Mouse (Mus musculus): ENCODE results near the gene Gm13276. TPM values are rescaled to one million over a fixed set of nuclear protein-coding genes. Genes with fewer than 3 reads are reported as not detected.
"Not testable (repeated sequence)": the region's sequence is repeated elsewhere in the genome, so short reads cannot be mapped to it uniquely, and the experiment has no call there.

Gm13276 gene
- polyA plus RNA-seq, 1 experiment from 2014 or later = not detected

DNA sequence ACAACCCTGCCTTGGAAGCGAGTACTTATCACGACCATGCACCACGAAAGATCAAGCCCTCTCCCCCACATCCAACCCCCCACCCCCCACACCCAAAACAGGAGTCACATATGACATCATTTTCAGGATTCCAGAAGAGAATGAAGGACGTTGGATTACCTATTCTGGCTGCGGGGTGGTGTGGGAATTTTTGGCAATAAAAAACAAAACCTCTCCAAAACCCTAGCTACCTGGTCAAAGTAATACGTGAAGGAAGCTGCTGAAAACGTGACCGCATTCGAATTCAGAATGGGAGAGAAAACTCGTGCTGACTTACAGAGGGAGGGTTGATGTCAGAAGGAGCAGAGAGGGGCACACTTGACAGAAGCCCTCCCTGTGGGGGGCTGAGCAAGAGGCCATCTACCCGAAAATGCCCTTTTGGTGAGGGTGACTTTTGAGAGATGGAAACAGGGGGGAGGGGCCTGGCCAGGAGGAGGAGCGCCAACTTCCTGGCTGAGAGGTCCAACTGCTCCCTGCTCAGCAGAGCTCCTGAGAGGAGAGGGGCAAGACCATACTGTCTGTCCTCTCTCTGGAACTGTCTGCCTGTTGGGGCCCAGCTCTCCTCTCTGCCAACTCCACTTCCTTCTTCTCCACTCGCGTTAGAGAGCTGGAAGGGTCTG, 25.8 kb upstream of the Gm13276 start, which contains the start of gene Gm13283:
Gene Gm13283 (plus strand): TSS at position 510 of the 659 bp plus-strand sequence.
- Histone ChIP-seq H3K4me3 (peak within 1 kb of the TSS; percentile 44), H3K9ac (peak within 1 kb of the TSS; percentile 73; the same call in 1 of the 2 replicates), H3K4me2 (peak within 1 kb of the TSS; percentile 56), H3K4me1 (peaks cover 15% of the 10 kb centered on the region), H3K27ac (replicated peaks) (peak within 1 kb of the TSS; percentile 65)
- not testable (repeated sequence) for H3K9me3 ChIP-seq; H3K27me3 ChIP-seq (replicated peaks); ATAC-seq (ENCODE audit: extremely low read depth, insufficient number of reproducible peaks, low FRiP score, low TSS enrichment); H3K36me3 ChIP-seq
- WGBS = 20% methylated on average over 10 of the region's 14 CpGs

DNA sequence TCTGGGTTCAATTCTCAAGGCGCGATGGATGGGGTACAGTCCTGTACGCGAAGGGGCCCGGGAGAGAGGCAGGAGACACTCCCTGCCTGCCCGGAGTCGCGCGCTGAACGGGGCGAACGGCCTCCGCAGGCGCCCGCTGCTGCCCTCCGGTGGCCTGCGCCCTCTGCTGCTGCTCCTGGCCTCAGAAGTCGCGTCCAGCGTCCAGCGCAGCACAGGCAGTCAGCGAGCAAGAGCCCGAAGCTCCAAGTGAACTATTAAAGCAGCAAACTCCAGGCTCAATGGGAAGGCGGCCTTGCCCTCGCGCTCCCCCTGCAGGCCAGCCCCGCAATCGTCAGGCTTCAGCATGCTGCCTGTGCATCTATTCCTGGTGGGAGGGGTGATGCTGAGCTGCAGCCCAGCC, 25.1 kb upstream of the Gm13276 start:
- Histone ChIP-seq H3K9ac (peak overlapping the region; percentile 73; the same call in 1 of the 2 replicates), H3K27ac (replicated peaks) (peak overlapping the region; percentile 65), H3K4me1 (peaks cover 15% of the 10 kb centered on the region), H3K4me3 (peak overlapping the region; percentile 44), H3K4me2 (peak overlapping the region; percentile 56)
- H3K9me3 ChIP-seq; ATAC-seq (ENCODE audit: extremely low read depth, insufficient number of reproducible peaks, low FRiP score, low TSS enrichment); H3K27me3 ChIP-seq (replicated peaks); H3K36me3 ChIP-seq: not testable (repeated sequence)
- 0% methylated on average over 25 of the region's 28 CpGs for WGBS

DNA sequence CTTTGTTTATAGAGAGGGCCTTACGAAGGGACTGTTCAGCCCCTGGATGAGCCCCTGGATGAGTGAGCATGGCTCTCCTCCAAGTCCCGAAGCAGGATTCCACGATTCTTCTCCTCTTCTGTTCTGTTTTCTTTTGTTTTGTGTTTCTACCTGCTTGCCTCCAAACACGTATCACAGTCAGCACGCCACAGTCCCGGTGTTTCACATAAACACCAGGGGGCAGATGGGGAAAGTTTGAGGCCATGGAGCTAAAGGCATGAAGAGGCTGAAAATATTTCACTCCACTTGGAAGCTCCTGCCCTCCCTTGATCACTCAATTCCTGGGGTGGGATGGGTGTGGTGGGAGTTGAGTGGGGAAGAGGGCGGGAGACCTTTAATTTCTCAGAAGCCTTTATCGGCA, 23.7 kb upstream of the Gm13276 start:
- not testable (repeated sequence) for ATAC-seq (ENCODE audit: extremely low read depth, insufficient number of reproducible peaks, low FRiP score, low TSS enrichment); H3K9me3 ChIP-seq; H3K4me3 ChIP-seq; H3K27me3 ChIP-seq (replicated peaks); H3K9ac ChIP-seq; H3K4me1 ChIP-seq; H3K36me3 ChIP-seq; H3K4me2 ChIP-seq; H3K27ac ChIP-seq (replicated peaks)
- WGBS = 55% methylated on average over 6 of the region's 8 CpGs

DNA sequence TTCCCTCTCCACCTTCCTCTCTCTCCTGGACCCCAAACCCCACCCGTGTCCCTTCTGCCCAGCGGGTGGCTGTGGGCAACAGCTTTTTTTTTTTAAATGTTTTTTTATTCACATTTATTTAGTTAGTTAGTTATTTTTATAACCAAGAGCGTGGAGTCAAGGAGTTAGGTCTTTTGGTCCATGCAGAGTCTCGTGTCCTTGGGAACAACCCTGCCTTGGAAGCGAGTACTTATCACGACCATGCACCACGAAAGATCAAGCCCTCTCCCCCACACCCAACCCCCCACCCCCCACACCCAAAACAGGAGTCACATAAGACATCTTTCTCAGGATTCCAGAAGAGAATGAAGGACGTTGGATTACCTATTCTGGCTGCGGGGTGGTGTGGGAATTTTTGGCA, 23.2 kb upstream of the Gm13276 start:
- H3K36me3 ChIP-seq; H3K27me3 ChIP-seq (replicated peaks); H3K4me1 ChIP-seq; H3K4me3 ChIP-seq; H3K9me3 ChIP-seq; H3K27ac ChIP-seq (replicated peaks); ATAC-seq (ENCODE audit: extremely low read depth, insufficient number of reproducible peaks, low FRiP score, low TSS enrichment); H3K9ac ChIP-seq: not testable (repeated sequence)
- peak overlapping the region; percentile 60 for H3K4me2 ChIP-seq
- WGBS = 47% methylated on average over 9 of the region's 9 CpGs

DNA sequence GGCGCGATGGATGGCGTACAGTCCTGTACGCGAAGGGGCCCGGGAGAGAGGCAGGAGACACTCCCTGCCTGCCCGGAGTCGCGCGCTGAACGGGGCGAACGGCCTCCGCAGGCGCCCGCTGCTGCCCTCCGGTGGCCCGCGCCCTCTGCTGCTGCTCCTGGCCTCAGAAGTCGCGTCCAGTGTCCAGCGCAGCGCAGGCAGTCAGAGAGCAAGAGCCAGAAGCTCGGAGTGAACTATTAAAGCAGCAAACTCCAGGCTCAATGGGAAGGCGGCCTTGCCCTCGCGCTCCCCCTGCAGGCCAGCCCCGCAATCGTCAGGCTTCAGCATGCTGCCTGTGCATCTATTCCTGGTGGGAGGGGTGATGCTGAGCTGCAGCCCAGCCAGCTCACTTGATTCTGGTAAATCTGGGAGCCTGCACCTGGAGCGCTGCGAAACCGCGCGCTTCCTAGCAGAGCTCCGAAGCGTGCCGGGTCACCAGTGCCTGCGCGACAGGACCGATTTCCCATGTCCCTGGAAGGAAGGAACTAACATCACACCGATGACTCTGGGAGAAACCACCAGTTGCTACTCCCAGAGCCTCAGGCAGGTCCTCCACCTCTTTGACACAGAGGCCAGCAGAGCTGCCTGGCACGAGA, 22.0 kb upstream of the Gm13276 start:
- Histone ChIP-seq H3K27ac (replicated peaks) (peak overlapping the region; percentile 56), H3K9ac (peak overlapping the region; percentile 62)
- WGBS = 5% methylated on average over 25 of the region's 42 CpGs

DNA sequence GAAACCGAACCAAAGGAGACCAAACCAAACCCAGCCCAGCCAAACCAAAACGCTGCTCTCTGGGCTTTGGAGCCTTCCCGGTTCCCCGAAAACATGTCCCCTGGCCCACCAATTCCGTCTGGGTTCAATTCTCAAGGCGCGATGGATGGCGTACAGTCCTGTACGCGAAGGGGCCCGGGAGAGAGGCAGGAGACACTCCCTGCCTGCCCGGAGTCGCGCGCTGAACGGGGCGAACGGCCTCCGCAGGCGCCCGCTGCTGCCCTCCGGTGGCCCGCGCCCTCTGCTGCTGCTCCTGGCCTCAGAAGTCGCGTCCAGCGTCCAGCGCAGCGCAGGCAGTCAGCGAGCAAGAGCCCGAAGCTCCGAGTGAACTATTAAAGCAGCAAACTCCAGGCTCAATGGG, 12.0 kb upstream of the Gm13276 start, which contains the start of gene Gm13290:
Gene Gm13290 (plus strand): TSS at position 301 of the 400 bp plus-strand sequence.
- H3K4me1 ChIP-seq; H3K36me3 ChIP-seq; H3K4me2 ChIP-seq; H3K27ac ChIP-seq (replicated peaks); H3K9me3 ChIP-seq; H3K27me3 ChIP-seq (replicated peaks); H3K9ac ChIP-seq; ATAC-seq (ENCODE audit: extremely low read depth, insufficient number of reproducible peaks, low FRiP score, low TSS enrichment); H3K4me3 ChIP-seq: not testable (repeated sequence)
- WGBS = no CpG with 5 or more reads among the region's 32 CpGs

More for the DNA sequence above, 22.0 kb upstream of the Gm13276 start:
- H3K4me3 ChIP-seq = peak overlapping the region; percentile 42
- peak overlapping the region; percentile 57 for H3K4me2 ChIP-seq
- not testable (repeated sequence) for H3K27me3 ChIP-seq (replicated peaks); H3K4me1 ChIP-seq; H3K36me3 ChIP-seq; H3K9me3 ChIP-seq; ATAC-seq (ENCODE audit: extremely low read depth, insufficient number of reproducible peaks, low FRiP score, low TSS enrichment)

DNA sequence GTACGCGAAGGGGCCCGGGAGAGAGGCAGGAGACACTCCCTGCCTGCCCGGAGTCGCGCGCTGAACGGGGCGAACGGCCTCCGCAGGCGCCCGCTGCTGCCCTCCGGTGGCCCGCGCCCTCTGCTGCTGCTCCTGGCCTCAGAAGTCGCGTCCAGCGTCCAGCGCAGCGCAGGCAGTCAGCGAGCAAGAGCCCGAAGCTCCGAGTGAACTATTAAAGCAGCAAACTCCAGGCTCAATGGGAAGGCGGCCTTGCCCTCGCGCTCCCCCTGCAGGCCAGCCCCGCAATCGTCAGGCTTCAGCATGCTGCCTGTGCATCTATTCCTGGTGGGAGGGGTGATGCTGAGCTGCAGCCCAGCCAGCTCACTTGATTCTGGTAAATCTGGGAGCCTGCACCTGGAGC, 8.9 kb upstream of the Gm13276 start, which contains the start of gene Gm13289:
Gene Gm13289 (plus strand): TSS at position 301 of the 400 bp plus-strand sequence.
- not testable (repeated sequence) for H3K4me3 ChIP-seq; H3K4me1 ChIP-seq; H3K4me2 ChIP-seq; H3K27ac ChIP-seq (replicated peaks); H3K9me3 ChIP-seq; H3K9ac ChIP-seq; ATAC-seq (ENCODE audit: extremely low read depth, insufficient number of reproducible peaks, low FRiP score, low TSS enrichment); H3K27me3 ChIP-seq (replicated peaks); H3K36me3 ChIP-seq
- no CpG with 5 or more reads among the region's 29 CpGs for WGBS

DNA sequence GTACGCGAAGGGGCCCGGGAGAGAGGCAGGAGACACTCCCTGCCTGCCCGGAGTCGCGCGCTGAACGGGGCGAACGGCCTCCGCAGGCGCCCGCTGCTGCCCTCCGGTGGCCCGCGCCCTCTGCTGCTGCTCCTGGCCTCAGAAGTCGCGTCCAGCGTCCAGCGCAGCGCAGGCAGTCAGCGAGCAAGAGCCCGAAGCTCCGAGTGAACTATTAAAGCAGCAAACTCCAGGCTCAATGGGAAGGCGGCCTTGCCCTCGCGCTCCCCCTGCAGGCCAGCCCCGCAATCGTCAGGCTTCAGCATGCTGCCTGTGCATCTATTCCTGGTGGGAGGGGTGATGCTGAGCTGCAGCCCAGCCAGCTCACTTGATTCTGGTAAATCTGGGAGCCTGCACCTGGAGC, 6.0 kb upstream of the Gm13276 start, which contains the start of gene Gm13272:
Gene Gm13272 (plus strand): TSS at position 301 of the 400 bp plus-strand sequence.
- not testable (repeated sequence) for H3K4me1 ChIP-seq; H3K9me3 ChIP-seq; ATAC-seq (ENCODE audit: extremely low read depth, insufficient number of reproducible peaks, low FRiP score, low TSS enrichment); H3K36me3 ChIP-seq; H3K4me2 ChIP-seq; H3K27ac ChIP-seq (replicated peaks); H3K4me3 ChIP-seq; H3K27me3 ChIP-seq (replicated peaks); H3K9ac ChIP-seq
- no CpG with 5 or more reads among the region's 29 CpGs for WGBS

DNA sequence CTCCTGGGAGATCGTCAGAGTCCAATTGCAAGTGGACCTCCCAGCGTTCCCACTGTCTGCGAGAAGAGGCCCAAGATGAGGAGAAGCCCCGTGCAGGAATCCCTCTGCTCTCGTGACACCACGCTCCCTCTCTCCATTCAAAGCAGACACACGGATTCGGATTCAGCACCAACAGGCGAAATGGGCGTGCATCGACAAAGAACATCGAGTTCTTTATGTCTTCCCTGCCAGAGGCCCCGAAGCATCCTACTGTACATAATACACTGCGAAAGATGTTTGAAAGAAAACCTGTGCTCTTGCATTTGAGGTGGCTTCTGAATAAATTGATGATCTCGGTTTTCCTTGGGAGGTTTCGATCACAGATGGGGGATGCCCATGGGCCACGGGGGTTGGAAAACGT, 5.2 kb upstream of the Gm13276 start:
- ATAC-seq (ENCODE audit: extremely low read depth, insufficient number of reproducible peaks, low FRiP score, low TSS enrichment); H3K4me1 ChIP-seq; H3K27me3 ChIP-seq (replicated peaks): not testable (repeated sequence)

DNA sequence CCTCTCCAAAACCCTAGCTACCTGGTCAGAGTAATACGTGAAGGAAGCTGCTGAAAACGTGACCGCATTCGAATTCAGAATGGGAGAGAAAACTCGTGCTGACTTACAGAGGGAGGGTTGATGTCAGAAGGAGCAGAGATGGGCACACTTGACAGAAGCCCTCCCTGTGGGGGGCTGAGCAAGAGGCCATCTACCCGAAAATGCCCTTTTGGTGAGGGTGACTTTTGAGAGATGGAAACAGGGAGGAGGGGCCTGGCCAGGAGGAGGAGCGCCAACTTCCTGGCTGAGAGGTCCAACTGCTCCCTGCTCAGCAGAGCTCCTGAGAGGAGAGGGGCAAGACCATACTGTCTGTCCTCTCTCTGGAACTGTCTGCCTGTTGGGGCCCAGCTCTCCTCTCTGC, 3.7 kb upstream of the Gm13276 start, which contains the start of gene Ifnz:
Gene Ifnz (plus strand): TSS at position 301 of the 400 bp plus-strand sequence.
- peak within 1 kb of the TSS; percentile 58 for H3K4me2 ChIP-seq
- not testable (repeated sequence) for H3K4me1 ChIP-seq; ATAC-seq (ENCODE audit: extremely low read depth, insufficient number of reproducible peaks, low FRiP score, low TSS enrichment); H3K27me3 ChIP-seq (replicated peaks); H3K36me3 ChIP-seq; H3K9me3 ChIP-seq
- 13% methylated on average over 4 of the region's 7 CpGs for WGBS
- peak within 1 kb of the TSS; percentile 66 for H3K27ac ChIP-seq (replicated peaks)
- H3K9ac ChIP-seq = 0 out of 2 replicates have a peak within 1 kb of the TSS, but pooled peaks have one; percentile 47
- peak within 1 kb of the TSS; percentile 37 for H3K4me3 ChIP-seq

More for the DNA sequence above, 5.2 kb upstream of the Gm13276 start:
- H3K36me3 ChIP-seq; H3K4me2 ChIP-seq; H3K4me3 ChIP-seq; H3K9ac ChIP-seq; H3K9me3 ChIP-seq; H3K27ac ChIP-seq (replicated peaks): not testable (repeated sequence)
- 40% methylated on average over 16 of the region's 18 CpGs for WGBS

DNA sequence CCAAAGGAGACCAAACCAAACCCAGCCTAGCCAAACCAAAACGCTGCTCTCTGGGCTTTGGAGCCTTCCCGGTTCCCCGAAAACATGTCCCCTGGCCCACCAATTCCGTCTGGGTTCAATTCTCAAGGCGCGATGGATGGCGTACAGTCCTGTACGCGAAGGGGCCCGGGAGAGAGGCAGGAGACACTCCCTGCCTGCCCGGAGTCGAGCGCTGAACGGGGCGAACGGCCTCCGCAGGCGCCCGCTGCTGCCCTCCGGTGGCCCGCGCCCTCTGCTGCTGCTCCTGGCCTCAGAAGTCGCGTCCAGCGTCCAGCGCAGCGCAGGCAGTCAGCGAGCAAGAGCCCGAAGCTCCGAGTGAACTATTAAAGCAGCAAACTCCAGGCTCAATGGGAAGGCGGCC, 3.2 kb upstream of the Gm13276 start:
- WGBS = 0% methylated on average over 14 of the region's 31 CpGs
- peak overlapping the region; percentile 58 for H3K4me2 ChIP-seq
- not testable (repeated sequence) for H3K36me3 ChIP-seq; H3K9me3 ChIP-seq; H3K27me3 ChIP-seq (replicated peaks); ATAC-seq (ENCODE audit: extremely low read depth, insufficient number of reproducible peaks, low FRiP score, low TSS enrichment); H3K4me1 ChIP-seq
- H3K9ac ChIP-seq = 0 out of 2 replicates have a peak overlapping the region, but pooled peaks have one; percentile 47
- H3K27ac ChIP-seq (replicated peaks) = peak overlapping the region; percentile 66
- H3K4me3 ChIP-seq = peak overlapping the region; percentile 37
